Mouse (Mus musculus) A20 (cell line): ENCODE measurements at regions not wholly inside any gene's neighbourhood (a gene's known extent, or its start where the extent isn't known, plus 50 kb on each side); places are given as distances from the start of the nearest gene placed in this dataset.

Experiments used
- DNase-seq: peaks from one replicate; pipeline ENCODE4 v3.0.0-alpha.2; 2011; ENCODE audit warnings: low read depth, low spot score

DNA sequence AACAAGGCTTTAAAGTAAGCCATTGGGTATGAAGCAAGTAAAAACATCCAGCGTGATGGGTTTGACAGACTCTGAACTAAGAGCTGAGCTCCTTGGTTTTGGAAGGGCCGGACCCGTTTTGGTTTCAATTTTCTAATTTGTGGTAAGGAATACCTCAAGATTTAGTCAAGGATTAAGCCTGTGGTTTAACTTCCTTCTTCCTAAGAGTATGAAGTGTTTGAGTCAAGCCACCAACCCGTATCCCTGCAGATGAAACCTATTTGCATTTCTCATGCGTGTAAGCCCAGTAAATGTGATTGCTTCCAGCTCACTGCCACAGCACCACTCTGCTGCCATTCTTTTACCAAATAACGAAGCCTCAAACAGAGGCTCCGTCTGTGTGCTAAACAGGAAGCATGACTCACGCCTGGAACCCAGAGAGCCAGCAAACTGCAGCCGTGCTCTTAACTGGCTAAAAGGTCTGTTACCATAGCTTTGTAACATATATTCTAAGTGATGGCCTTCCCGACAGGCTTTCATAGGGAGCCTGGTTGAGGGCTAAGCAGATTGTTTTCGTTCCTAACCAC lies 149.7 kb downstream of the Etv1 start:
- DNase-seq: no peak

DNA sequence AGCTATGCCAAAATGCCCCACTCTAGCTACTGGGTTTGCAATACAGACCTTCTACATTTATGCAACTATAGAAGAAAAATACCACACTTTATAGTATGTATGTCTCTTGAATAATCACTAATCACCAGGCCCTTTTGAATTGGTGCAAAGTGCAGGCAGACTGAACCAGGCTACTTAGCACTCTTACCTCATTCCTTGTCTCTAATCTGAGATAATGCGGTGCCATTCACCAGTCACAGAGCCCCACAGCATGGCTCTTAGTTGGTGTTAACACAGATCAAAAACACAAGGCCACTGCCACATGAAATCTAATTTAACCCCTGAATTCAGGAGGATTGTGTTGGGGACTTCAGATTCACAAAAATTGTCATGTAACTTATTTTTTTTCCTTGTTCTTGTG lies 150.5 kb downstream of the Etv1 start:
- no peak for DNase-seq

DNA sequence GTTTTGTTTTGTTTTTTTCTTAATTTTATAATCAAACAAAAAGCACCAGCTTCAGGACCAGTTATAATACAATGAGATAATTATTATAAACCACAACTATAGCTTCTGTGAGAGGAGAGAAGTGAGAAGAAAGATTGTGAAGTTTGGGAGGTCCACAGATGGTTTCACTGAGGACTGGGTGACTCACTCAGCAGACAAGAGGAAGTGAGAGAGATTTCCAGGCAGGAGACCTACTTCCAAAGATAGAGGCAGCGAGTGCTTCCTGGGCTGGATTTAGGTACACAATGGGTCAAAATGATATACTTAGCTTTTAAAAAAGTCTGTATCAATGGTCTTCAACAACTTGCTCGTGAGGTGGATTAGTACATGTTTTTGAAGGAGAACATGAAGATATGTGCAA lies 152.6 kb downstream of the Etv1 start:
- no peak for DNase-seq

DNA sequence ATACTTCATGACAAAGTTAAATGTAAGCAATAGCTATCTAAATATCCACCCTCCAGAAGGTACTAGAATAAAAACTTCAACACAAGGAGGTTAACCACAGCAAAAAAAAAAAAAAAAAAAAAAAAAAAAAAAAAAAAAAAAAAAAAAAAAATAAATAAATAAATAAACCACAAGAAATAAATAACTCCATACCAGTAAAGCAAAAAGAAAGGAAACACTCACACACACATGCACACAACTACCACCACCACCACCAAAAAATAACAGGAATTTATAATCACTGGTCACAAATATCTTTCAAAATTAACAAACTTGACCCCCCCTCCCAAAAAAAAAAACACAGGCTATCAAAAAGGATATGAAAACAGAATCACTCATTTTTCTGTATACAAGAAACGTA lies 180.4 kb downstream of the Etv1 start:
- no peak for DNase-seq

DNA sequence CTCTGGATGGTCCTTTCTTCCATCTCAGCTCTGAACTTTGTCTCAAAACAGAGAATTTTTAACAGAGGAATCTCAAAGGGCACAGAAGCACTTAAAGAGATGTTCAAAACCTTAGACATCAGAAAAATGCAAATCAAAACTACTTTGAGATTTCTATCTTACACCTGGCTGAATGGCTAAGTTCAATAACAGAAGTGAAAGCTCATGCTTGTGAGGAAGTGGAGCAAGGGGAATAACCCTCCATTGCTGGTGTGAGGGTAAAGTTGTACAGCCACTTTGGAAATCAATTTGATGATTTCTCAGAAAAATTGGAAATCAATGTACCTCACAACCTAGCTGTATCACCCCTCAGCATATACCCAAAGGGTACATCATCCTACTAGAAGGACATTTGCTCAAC lies 183.1 kb downstream of the Etv1 start:
- peak; percentile 76 for DNase-seq

DNA sequence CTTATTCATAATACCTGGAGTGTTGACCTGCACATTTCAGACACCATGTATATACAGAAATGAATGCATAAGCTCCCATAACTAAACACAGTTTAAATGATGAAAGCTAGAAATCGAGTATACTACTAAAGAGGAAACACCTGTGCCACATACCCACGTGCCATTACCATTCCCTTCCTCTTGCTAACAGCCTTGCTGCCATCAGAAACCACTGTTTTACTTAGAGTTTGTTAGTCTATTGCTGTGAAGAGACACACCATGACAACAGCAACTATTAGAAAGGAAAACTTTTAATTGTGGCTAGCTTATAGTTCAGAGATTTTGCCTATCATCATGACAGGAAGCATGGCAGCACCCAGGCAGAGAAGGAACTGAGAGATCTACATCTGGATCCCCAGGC lies 191.2 kb downstream of the Etv1 start:
- peak; percentile 52 for DNase-seq

DNA sequence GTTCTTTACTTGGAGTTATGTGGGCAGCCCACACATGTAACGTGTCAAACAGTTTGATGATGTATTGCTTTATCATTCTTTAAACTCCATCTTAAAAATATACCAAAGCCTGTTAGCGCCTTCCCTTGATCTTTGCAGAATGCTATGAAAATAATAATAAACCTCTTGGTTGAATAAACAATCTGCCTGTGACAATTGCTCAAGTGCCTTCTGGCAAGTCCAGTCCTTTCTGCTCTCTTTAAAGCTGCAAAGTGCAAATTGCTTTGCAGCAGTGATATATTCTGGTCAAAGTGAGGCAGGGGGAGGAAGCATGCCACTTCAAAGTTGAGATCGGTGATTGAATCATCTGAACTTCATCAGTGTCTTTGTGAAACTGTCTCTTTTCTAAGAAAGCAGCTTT lies 193.0 kb downstream of the Etv1 start:
- DNase-seq: no peak

DNA sequence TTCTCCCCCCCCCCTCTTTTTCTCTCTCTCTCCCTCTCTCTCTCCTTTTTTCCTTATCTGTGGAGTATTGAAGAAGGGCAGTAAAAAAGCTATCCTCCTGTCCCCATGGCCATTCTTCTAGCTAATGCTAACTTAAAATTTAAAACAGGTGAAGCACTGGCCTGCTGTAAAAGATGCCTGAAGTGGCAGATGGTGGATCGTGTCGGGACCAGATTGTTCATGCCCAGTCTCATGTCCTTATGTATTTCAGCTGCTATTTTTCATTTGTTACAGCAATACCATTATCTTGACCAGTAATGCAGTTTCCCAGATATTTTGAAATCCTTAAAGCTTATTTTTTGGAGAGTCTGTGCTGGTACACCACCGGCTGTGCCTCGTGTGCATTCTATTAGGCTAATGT lies 196.3 kb downstream of the Etv1 start:
- no peak for DNase-seq

DNA sequence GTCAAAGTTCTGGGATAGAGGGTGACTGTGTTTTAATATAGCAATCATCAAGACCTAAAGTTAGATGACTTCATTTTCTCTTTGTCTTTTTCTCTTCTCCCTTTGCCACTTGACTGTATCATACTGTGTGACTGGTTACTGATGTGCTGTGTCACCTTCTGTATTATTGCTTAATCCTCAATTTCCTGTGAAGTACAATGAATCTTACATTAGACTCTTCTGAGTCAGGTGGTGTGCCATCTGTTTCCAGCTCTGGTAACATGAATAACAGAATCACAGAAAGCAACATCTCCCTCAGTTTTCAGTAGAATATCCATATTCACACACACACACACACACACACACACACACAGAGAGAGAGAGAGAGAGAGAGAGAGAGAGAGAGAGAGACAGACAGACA lies 203.2 kb downstream of the Etv1 start:
- no peak for DNase-seq

DNA sequence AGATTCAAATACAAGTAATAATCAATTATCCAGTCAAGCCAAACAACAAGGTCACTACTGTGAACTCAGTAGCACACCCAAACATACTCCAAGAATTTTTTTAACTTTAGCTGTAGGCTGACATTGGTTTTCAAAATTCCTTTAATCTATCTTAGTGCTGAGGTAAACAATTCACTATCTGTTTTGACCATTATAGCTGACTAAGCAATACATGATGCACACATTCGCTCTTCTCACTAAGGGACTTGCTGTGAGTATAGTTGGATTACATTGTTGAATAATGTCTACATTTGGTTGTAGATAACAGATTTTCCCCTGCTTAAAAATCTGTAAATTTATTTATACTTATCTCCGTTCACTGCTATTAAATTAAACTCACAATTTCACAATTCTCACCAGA lies 206.7 kb downstream of the Etv1 start:
- DNase-seq: no peak

DNA sequence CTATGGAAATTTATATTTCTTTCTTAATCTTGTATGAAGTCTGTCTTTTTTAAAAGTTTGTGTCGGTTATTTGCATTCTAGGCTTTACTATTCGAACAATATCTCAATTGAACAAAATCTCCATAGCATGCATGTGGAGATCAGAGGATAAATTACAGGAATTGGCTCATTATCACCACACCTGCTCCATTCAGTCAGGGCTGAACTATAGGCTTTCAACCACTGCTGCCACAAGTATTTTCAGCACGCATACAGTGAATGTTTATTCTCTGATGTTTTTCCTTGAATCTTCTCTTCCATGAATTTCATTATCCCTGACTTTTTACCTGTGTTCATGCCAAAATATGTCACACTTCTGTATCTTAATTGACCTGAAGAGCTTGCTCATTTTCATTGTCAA lies 207.2 kb downstream of the Etv1 start:
- DNase-seq: no peak

DNA sequence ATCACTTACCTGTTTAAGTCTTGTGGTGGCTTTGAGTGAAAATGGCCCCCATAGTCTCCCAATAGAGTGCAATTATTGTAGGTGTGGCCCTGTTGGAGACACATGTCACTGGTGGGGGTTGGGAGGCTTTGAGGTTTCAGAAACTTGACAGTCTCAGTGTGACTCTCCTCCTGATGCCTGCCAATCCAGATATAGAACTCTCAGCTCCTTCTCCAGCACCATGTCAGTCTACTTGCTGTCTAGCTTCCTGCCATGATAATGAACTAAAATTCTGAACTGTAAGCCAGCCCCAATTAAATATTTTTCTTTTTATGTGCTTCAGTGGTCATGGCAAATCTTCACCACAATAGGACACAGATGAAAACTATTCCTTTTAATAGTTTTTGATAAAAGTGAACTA lies 208.1 kb downstream of the Etv1 start:
- DNase-seq: no peak

DNA sequence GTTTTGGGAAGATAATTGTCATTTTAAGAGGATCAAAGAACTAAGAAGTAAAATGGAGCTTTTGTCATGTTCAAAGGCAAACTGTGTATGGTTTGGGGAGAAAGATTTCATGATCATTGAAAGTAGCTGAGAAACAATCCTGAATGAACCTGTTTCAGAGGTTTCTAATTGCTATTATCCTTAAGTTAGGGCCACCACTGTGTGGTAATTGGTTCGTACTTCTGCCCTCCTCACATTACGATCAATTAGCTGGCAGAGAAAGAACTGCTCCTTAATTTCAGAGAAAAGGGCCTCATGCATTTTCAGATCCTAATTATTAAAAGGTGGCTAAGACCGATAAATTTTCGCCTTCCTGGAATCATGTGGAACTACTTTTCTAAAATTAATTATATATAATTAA lies 208.6 kb downstream of the Etv1 start:
- DNase-seq: no peak

DNA sequence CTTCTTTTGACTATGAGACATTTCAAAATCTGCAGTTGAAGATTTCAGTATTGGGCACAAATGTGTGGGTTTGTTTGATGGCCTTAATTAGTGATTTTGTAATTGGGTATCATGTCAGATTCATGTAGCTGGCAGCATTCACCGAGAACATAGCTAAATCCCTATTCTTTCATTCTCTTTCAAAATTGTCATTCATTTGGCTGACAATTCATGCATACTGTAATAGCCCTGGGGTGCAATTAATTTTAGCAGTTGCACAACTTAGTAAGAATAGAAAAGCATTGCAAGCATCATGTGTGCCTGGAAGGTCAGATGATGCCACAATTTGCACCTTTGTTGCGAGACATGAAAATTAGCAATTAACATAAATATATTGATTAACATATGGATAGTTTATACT lies 248.0 kb downstream of the Etv1 start:
- no peak for DNase-seq

DNA sequence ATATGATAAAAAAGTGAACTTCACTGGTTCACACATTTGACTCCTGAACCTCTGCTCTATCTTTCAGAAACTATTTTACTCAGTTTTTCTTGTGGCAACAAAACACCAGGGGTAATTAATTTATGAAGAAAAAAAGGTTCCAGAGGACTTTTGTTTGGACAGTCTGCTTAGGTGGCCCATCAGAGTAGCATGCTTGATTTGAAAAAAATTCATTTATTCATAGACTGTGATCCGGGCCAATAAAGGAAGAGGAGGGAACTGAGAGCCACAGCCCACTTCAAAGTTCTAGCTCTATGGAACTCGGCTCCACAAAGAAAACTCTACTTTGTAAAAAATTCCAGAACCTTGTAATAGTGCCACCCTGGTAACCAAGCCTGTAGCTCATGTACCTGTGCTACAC lies 248.8 kb downstream of the Etv1 start:
- no peak for DNase-seq

DNA sequence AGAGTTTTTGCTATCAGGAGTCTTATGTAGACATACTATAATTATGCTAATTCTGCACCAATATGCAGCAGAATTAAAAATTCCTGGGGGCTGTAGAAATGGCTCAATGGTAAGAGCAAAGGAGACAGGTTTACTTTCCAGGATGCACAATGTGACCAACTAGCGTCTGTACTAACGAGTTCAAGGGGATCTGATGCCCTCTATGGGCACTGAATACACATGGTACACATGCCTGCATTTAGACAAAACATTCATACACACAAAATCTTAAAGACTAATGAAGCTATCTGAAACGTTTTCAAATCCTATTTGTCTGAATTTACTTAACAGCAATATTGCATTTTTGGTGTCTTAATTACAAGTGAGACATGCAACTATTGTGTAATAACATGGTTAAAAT lies 254.8 kb downstream of the Etv1 start:
- no peak for DNase-seq

DNA sequence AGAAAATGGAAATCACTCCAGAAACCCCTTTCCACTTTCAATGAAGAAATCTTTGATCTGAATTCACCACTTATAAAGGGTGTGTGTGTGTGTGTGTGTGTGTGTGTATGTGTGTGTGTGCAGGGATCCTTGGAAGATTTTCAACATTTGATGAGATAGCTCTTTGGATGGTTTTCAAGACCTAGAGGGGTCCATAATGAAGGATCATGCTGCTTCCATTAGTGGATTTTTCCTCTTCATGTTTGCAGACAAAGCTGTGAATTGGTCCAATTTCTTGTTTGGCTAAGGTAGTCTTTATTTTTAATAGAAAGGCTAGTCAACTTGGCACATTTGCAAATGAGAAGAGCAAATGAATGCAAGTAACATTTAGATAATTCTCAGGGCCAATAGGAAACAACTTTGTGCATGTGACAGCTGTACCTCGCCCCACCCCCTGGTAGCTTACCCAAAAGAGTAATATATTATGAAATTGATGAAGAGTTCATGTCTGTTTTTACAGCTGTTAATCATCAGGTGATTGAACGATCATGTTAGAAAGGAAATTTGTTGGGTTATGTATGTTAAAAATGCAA lies 257.4 kb downstream of the Etv1 start:
- DNase-seq: no peak

DNA sequence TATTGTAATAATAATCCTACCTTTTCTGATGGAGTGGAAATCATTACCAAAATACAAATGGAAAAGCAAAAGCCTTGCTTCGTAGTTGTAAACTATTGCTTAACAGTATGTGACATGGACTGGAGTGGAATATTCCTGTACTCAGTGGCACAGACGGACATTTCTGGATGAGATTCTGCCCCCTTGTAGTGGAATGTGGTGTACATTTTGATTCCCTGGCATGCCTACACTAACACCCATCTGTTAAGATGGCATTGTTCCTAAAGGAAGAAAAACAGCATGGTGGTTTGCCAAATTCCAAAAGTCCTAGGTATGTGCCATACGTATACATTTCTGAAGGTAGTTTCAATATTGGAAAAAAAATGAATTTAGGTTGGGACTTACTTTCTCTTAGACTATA lies 258.9 kb downstream of the Etv1 start:
- DNase-seq: no peak

DNA sequence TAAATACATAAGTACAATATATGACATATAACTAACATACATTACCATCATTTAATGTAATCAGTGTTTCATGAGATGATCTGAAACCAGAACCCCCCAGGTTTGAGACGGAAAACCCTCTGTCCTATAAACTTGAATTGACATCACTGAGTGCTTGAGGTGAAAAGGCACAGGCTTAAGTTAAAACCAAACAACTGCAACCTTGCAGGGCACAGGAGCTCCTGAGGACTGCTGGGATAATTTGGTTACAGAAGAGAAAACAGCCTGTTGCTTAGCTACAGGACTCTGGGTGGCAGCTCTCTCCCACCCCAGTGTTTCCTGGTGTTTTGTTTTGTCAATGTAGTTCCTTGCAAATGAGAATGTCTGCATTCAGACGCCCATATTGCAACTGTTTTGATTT lies 259.5 kb downstream of the Etv1 start:
- no peak for DNase-seq

DNA sequence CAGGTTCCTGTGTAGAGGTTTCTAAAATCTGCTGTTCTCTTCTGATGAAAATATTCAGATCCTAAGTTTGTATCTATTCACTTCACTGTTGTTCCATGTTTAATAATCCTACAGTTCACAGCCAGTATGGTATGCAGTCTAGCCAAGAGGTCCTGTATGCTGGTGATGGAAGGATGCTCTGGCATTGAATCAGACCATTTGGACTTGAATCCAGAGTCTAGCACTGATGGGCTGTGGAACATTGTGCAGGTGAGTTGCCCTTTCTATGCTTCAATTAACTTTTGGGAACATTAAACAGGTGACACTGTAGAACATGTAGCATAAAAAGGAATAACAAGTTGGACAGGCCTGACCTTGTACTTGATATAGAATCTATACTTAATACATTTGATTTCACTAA lies 267.9 kb downstream of the Etv1 start:
- DNase-seq: no peak

DNA sequence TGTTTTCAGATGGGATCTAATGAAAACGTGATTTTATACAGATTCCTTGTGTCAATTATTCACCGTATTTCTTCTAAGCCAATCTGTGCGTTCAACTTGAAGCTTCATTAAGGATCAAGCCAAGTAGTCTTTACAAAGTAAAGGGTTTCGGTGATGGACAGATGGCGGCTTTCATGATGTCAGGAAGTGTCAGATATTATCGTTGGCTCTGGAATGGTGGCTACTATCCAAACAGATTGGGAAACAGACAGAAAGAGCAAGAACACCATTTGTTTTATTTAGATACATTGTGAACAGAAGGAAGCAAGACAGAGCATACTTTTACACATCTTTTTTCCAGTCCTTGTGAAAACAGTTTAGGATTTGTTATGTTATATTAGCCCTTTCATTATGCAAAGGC lies 269.3 kb downstream of the Etv1 start:
- no peak for DNase-seq

DNA sequence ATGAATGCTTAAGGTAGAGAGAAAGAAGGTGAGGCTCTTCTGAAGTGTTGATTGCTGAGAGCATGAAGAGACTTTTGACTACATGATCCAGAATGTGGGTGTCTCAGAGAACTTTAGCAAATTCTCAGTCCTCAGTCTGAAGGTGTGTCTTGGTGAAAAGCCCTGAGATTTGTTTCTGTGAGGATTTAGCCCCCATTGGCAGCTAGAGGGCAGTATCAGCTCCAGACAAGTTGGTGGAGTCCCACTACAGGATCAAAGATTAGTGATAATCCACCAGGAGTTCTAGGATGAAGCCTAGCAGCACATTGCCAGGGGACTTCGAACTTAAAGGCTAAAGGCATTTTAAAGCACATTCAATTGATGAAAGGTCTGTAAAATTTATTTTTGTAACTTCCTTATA lies 269.8 kb downstream of the Etv1 start:
- peak; percentile 26 for DNase-seq

DNA sequence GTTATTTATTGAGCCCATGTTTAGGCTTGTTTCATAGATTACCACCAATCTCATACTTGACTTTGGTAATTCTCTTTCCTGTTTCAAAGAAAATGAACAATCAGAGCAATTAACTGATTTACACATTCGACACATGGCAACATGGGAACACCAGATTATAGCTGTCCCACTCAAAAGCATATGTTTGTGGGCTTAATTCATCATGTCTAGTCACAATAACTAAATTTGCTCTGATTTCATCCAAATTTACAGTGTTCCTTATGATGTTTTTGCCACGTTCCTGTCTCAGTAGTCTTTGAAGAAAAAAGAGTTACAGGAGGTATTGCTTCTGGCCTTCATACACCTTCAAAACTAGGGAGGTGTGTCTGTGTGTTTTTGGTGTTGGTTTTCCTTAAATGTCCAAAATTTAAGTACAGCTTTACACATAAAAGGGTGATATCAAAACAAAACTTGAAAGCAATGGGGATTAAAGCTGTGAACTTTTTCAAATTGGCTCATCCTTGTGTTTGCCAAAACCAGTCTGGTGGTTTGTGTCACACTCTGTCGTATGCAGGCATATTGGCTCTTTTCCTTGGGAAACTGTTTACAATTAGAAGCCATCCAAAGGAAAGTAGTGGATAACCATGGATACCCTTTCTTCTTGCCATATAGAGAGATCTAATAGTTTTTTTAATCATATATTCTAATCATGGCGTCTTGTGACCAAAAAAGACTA lies 291.3 kb downstream of the Etv1 start:
- no peak for DNase-seq
